Mouse (Mus musculus) cerebellum, adult 2 months (tissue): ENCODE measurements around the gene Phip.

ENCODE experiments used
- CTCF ChIP-seq: fragments of 200-500 bp; IDR thresholded peaks from 2 replicates; pipeline ENCODE4 v1.5.1; 2011; ENCODE audit warnings: low read depth, mild to moderate bottlenecking, control low read depth, low read length, moderate library complexity, borderline replicate concordance; ENCODE audit not compliant: insufficient read depth
- POLR2A ChIP-seq: fragments of 200-500 bp; IDR thresholded peaks from 2 replicates; pipeline ENCODE4 v1.6.1; 2011; ENCODE audit warnings: low read length, control low read depth, borderline replicate concordance; ENCODE audit not compliant: insufficient read depth

DNA sequence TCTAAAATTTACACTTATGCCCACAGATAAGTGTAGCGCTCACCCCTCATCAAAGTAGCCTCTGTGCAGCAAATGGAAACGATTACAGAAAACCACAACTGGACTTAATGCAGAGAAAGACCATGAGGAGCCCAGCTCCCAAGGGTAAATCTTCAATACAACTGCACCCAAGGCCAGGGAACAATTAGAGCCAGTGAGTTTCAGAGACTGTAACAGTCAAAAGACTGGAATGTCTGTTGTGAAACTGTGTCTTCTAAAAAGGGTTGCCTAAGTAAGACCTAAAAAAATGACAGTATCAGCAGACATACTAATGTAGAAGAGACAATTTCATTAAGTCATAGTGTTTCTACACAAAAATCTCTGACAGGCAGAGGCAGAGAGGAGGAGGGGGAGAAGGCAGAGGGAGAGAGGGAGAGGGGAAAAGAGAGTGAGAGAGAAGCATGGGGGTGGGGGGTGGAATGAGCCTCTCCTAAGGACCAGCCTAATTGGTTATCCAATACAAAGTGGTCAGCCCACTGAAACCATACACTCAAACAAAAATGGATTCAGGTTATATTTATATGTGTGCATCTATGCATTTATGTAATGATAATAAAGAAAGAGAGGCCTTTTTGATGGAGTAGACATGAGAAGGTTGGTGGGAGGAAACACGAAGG lies 113.4 kb downstream of the Phip start:
- TF ChIP-seq POLR2A, result no peak
- no peak for TF ChIP-seq CTCF
